Mouse (Mus musculus): Measurements from ENCODE around the gene Neu4. TPM values are rescaled to one million over a fixed set of nuclear protein-coding genes. Genes with fewer than 3 reads are reported as not detected.

Neu4 gene
- not detected for polyA plus RNA-seq (2014; fragmentation: Illumina TruSeq; extraction: RNeasy Lipid Tissue Mini Kit (QIAGEN cat#74804); ENCODE audit: low read depth, low replicate concordance)

GRCm38 (mm10) chr1:94020151-94020550 lies at the start of gene Neu4:
TSS of gene Neu4 (plus strand) at chr1:94020451.

GRCm38 (mm10) chr1:93990209-93990608 lies 30.0 kb upstream of the Neu4 start, which contains the start of gene Gal3st2c:
TSS of gene Gal3st2c (plus strand) at chr1:93990509.

GRCm38 (mm10) chr1:94052373-94052772 lies 32.1 kb downstream of the Neu4 start, which contains the start of gene Pdcd1:
TSS of gene Pdcd1 (minus strand) at chr1:94052553.

Other genes with a start within 250 kb of the Neu4 start
- 67.9 TPM for gene Dtymk, start 218.5 kb upstream of the Neu4 start, polyA plus RNA-seq (2014; fragmentation: Illumina TruSeq; extraction: RNeasy Lipid Tissue Mini Kit (QIAGEN cat#74804); ENCODE audit: low read depth, low replicate concordance)
- 7.4 TPM for gene Ing5, start 216.5 kb upstream of the Neu4 start, polyA plus RNA-seq (2014; fragmentation: Illumina TruSeq; extraction: RNeasy Lipid Tissue Mini Kit (QIAGEN cat#74804); ENCODE audit: low read depth, low replicate concordance)
- 6.7 TPM for gene D2hgdh, start 195.5 kb upstream of the Neu4 start, polyA plus RNA-seq (2014; fragmentation: Illumina TruSeq; extraction: RNeasy Lipid Tissue Mini Kit (QIAGEN cat#74804); ENCODE audit: low read depth, low replicate concordance)
- 1.4 TPM for gene Gal3st2, start 159.1 kb upstream of the Neu4 start, polyA plus RNA-seq (2014; fragmentation: Illumina TruSeq; extraction: RNeasy Lipid Tissue Mini Kit (QIAGEN cat#74804); ENCODE audit: low read depth, low replicate concordance)
- not detected for gene Gal3st2b, start 102.1 kb upstream of the Neu4 start, polyA plus RNA-seq (2014; fragmentation: Illumina TruSeq; extraction: RNeasy Lipid Tissue Mini Kit (QIAGEN cat#74804); ENCODE audit: low read depth, low replicate concordance)
- gene Gal3st2c, start 29.9 kb upstream of the Neu4 start, polyA plus RNA-seq (2014; fragmentation: Illumina TruSeq; extraction: RNeasy Lipid Tissue Mini Kit (QIAGEN cat#74804); ENCODE audit: low read depth, low replicate concordance): not detected
- not detected for gene Pdcd1, start 32.1 kb downstream of the Neu4 start, polyA plus RNA-seq (2014; fragmentation: Illumina TruSeq; extraction: RNeasy Lipid Tissue Mini Kit (QIAGEN cat#74804); ENCODE audit: low read depth, low replicate concordance)

Data from testis, adult 10 weeks (tissue).